ENCODE assay signal across 16 mouse cellular contexts in genomic region chr6:70725639-70726038, GRCm38 (mm10).
DNase-seq lines count a peak whose midpoint lies in the region; TF ChIP-seq lines count a peak whose summit lies in the region.
"Had no signal": no experiment of that assay in that cellular context is flagged by ENCODE, and none has a peak within 500 bp of the region (broad histone marks: within the 10 kb centered on the region; RNA-seq: fewer than 3 reads in every experiment).

No protein-coding gene starts in this region.

- H3K9me3 ChIP-seq in heart, embryonic 10.5 days = no peaks in the 10 kb centered on the region
- H3K9me3 ChIP-seq: heart, embryonic 15.5 days; hindbrain, embryonic 12.5 days; limb, embryonic 15.5 days; midbrain, embryonic 10.5 days had no signal

- peak; percentile 49 for DNase-seq in gastrocnemius, adult 2 months
- DNase-seq in gastrocnemius, postnatal 14 days = no peak
- DNase-seq in B cell, adult 2 months = peak; percentile 63 to 65
- peak; percentile 54 for DNase-seq in cerebellum, adult 11-12 months
- DNase-seq in induced T-regulatory cell, adult 2 months (ENCODE audit: low read depth) = peak; percentile 66
- DNase-seq in kidney, adult 2 months = no peak
- no peak for DNase-seq in adrenal gland, postnatal 10 days
- DNase-seq in heart, embryonic 10.5 days (ENCODE audit: low spot score) = no peak
- DNase-seq: gastrocnemius, postnatal 36 days; kidney, adult 8-10 months; right cerebral cortex, postnatal 14 days had no signal

- no peak for TF ChIP-seq POLR2A in kidney, adult 2 months (IDR thresholded peaks at IDR 0.05; ENCODE audit: low read depth, low read length)

- H3K27me3 ChIP-seq in kidney, adult 2 months (replicated peaks; ENCODE audit: control insufficient read depth, insufficient read depth, low read length) = no peaks in the 10 kb centered on the region
- no peaks in the 10 kb centered on the region for H3K27me3 ChIP-seq in heart, embryonic 10.5 days (ENCODE audit: insufficient read depth, poor library complexity, severe bottlenecking)
- H3K27me3 ChIP-seq: heart, embryonic 15.5 days; hindbrain, embryonic 12.5 days; limb, embryonic 15.5 days had no signal

- H3K27ac ChIP-seq in gastrocnemius, adult 2 months = no peak overlapping the region
- H3K27ac ChIP-seq in kidney, adult 2 months (ENCODE audit: insufficient read depth, low read depth, low read length) = no peak overlapping the region
- no peak overlapping the region for H3K27ac ChIP-seq in heart, embryonic 10.5 days
- H3K27ac ChIP-seq: heart, embryonic 15.5 days; hindbrain, embryonic 12.5 days; limb, embryonic 15.5 days; midbrain, embryonic 10.5 days; stomach, postnatal 0 days had no signal

- no peaks in the 10 kb centered on the region for H3K36me3 ChIP-seq in kidney, adult 2 months (ENCODE audit: control insufficient read depth, insufficient read depth, low read length)
- no peaks in the 10 kb centered on the region for H3K36me3 ChIP-seq in heart, embryonic 10.5 days
- H3K36me3 ChIP-seq: heart, embryonic 15.5 days; hindbrain, embryonic 12.5 days; limb, embryonic 15.5 days; midbrain, embryonic 10.5 days had no signal

- TF ChIP-seq CTCF in gastrocnemius, adult 2 months (IDR thresholded peaks at IDR 0.05) = no peak
- TF ChIP-seq CTCF in kidney, adult 2 months (conservative IDR thresholded peaks at IDR 0.05; ENCODE audit: insufficient read depth, insufficient read length, low read depth, low read length) = no peak

- intact Hi-C loops in gastrocnemius, adult 2 months (cut with DNase I) = no loop called here
- intact Hi-C loops in gastrocnemius, postnatal 14 days (cut with DNase I; ENCODE audit: low total_unique reads) = no loop called here

- peaks cover 3% of the 10 kb centered on the region; the same call in 1 of the 2 replicates for H3K4me1 ChIP-seq in kidney, adult 2 months (ENCODE audit: control insufficient read depth, insufficient read depth, low read length)
- H3K4me1 ChIP-seq in heart, embryonic 10.5 days = no peaks in the 10 kb centered on the region
- H3K4me1 ChIP-seq: heart, embryonic 15.5 days; hindbrain, embryonic 12.5 days; limb, embryonic 15.5 days; midbrain, embryonic 10.5 days had no signal

- H3K4me3 ChIP-seq in gastrocnemius, adult 2 months = no peak overlapping the region
- H3K4me3 ChIP-seq in kidney, adult 2 months (ENCODE audit: insufficient read depth, low read depth, low read length) = no peak overlapping the region
- H3K4me3 ChIP-seq in heart, embryonic 10.5 days = no peak overlapping the region
- H3K4me3 ChIP-seq: heart, embryonic 15.5 days; hindbrain, embryonic 12.5 days; limb, embryonic 15.5 days; midbrain, embryonic 10.5 days had no signal

- WGBS in kidney, adult 2 months = 50% methylated on average over 2 of the region's 2 CpGs
- WGBS in heart, embryonic 10.5 days = 65% methylated on average over 2 of the region's 2 CpGs

Comparison
In these comparisons a context has a peak if more than half of its experiments do, and no peak if none do; other contexts are left out.
1. DNase-seq: peak in gastrocnemius, adult 2 months (single experiment), B cell, adult 2 months (2 of 2), cerebellum, adult 11-12 months (single experiment) and induced T-regulatory cell, adult 2 months (single experiment); none in gastrocnemius, postnatal 14 days (single experiment), kidney, adult 2 months (single experiment), adrenal gland, postnatal 10 days (single experiment) and heart, embryonic 10.5 days (single experiment).